Mouse (Mus musculus) small intestine, adult 2 months (tissue): ENCODE results near the gene Twf1.

Experiments
- CTCF ChIP-seq: fragments of 200-500 bp; IDR thresholded peaks from 2 replicates; pipeline ENCODE4 v1.5.1; 2012; ENCODE audit warnings: low read depth, mild to moderate bottlenecking, control low read depth, inconsistent platforms, low read length, moderate library complexity, mixed read lengths; ENCODE audit not compliant: insufficient replicate concordance, insufficient read length; ENCODE audit errors: extremely low read depth
- POLR2A ChIP-seq: fragments of 200-500 bp; IDR thresholded peaks from 2 replicates; pipeline ENCODE4 v1.6.1; 2012; ENCODE audit warnings: low read depth, mild to moderate bottlenecking, control low read depth, inconsistent platforms, low read length, moderate library complexity

- TF ChIP-seq CTCF (peak; percentile 84; the same call in 1 of the 2 replicates), POLR2A (no peak)
Observed at GRCm38 (mm10) chr15:94557442-94557841, 32.2 kb downstream of the Twf1 start.
